ENCODE assay signal across 29 mouse cellular contexts in genomic region chr1:180979484-180980251, GRCm38 (mm10). TPM values are rescaled to one million over a fixed set of nuclear protein-coding genes. Genes with fewer than 3 reads are reported as not detected.
DNase-seq lines count a peak whose midpoint lies in the region; ATAC-seq and TF ChIP-seq lines count a peak whose summit lies in the region.
"Had no signal": no experiment of that assay in that cellular context is flagged by ENCODE, and none has a peak within 500 bp of the region (broad histone marks: within the 10 kb centered on the region; RNA-seq: fewer than 3 reads in every experiment).

No protein-coding gene starts in this region.

- H3K27me3 ChIP-seq in liver, adult 2 months (ENCODE audit: control insufficient read depth, insufficient read depth, low read length), result no peaks in the 10 kb centered on the region
- H3K27me3 ChIP-seq in liver, embryonic 11.5 days (replicated peaks; ENCODE audit: control insufficient read depth, insufficient read depth, low read length), result no peaks in the 10 kb centered on the region; the same call in 1 of the 2 replicates
- no peaks in the 10 kb centered on the region for H3K27me3 ChIP-seq in E14TG2a.4 (ENCODE audit: insufficient read depth, low read length)
- H3K27me3 ChIP-seq: embryonic facial prominence, embryonic 12.5 days; embryonic facial prominence, embryonic 15.5 days; heart, embryonic 12.5 days; heart, embryonic 15.5 days; hindbrain, embryonic 13.5 days; intestine, embryonic 15.5 days had no signal

- no peaks in the 10 kb centered on the region for H3K9me3 ChIP-seq in liver, embryonic 11.5 days (ENCODE audit: control insufficient read depth, low read length)
- H3K9me3 ChIP-seq in E14TG2a.4 (ENCODE audit: low read length), result no peaks in the 10 kb centered on the region
- H3K9me3 ChIP-seq in ES-E14 (ENCODE audit: control insufficient read depth, insufficient read depth, low read depth, low read length), result no peaks in the 10 kb centered on the region
- H3K9me3 ChIP-seq: embryonic facial prominence, embryonic 12.5 days; embryonic facial prominence, embryonic 15.5 days; heart, embryonic 12.5 days; heart, embryonic 15.5 days; hindbrain, embryonic 10.5 days; hindbrain, embryonic 13.5 days; intestine, embryonic 15.5 days had no signal

- no peaks in the 10 kb centered on the region for H3K36me3 ChIP-seq in liver, adult 2 months (ENCODE audit: control insufficient read depth, insufficient read depth, low read length)
- H3K36me3 ChIP-seq in liver, embryonic 11.5 days (ENCODE audit: control insufficient read depth, insufficient read depth, low read length), result no peaks in the 10 kb centered on the region
- H3K36me3 ChIP-seq in E14TG2a.4 (ENCODE audit: insufficient read depth, low read length), result peaks cover 7% of the 10 kb centered on the region
- no peaks in the 10 kb centered on the region for H3K36me3 ChIP-seq in ES-E14 (ENCODE audit: control insufficient read depth, insufficient read depth, low read length, poor library complexity, severe bottlenecking)
- H3K36me3 ChIP-seq: embryonic facial prominence, embryonic 12.5 days; embryonic facial prominence, embryonic 15.5 days; G1E; heart, embryonic 12.5 days; heart, embryonic 15.5 days; hindbrain, embryonic 10.5 days; hindbrain, embryonic 13.5 days had no signal

- no peak overlapping the region for H3K4me2 ChIP-seq in liver, embryonic 11.5 days
- H3K4me2 ChIP-seq: embryonic facial prominence, embryonic 12.5 days; embryonic facial prominence, embryonic 15.5 days; heart, embryonic 12.5 days; heart, embryonic 15.5 days; hindbrain, embryonic 13.5 days; intestine, embryonic 15.5 days had no signal

- H3K4me1 ChIP-seq in liver, adult 2 months (ENCODE audit: control insufficient read depth, insufficient read depth, low read length), result peaks cover 15% of the 10 kb centered on the region
- peaks cover 4% of the 10 kb centered on the region; the same call in 1 of the 2 replicates for H3K4me1 ChIP-seq in liver, embryonic 11.5 days (replicated peaks; ENCODE audit: control insufficient read depth, insufficient read depth, low read length)
- peaks cover 69% of the 10 kb centered on the region for H3K4me1 ChIP-seq in E14TG2a.4 (replicated peaks; ENCODE audit: low read depth, low read length)
- H3K4me1 ChIP-seq in ES-E14 (ENCODE audit: control insufficient read depth in 2 of 2, insufficient read depth in 2 of 2, low read length in 2 of 2, poor library complexity in 1 of 2), result peaks cover 0 to 19% of the 10 kb centered on the region in 2 experiments; a peak in 1 of 4 replicates
- H3K4me1 ChIP-seq: embryonic facial prominence, embryonic 12.5 days; heart, embryonic 12.5 days; heart, embryonic 15.5 days; hindbrain, embryonic 10.5 days; hindbrain, embryonic 13.5 days; intestine, embryonic 15.5 days had no signal

- in situ Hi-C loops in ES-E14 (cut with MboI; ENCODE audit: low sequenced_read_pairs in 2 of 2, unreplicated experiment in 2 of 2), result no loop called here

- H3K9ac ChIP-seq in liver, adult 2 months (ENCODE audit: low read depth, low read length), result no peak overlapping the region
- H3K9ac ChIP-seq in liver, embryonic 11.5 days (ENCODE audit: low read depth, low read length), result no peak overlapping the region
- peak overlapping the region; percentile 27; the same call in 1 of the 2 replicates for H3K9ac ChIP-seq in ES-E14 (ENCODE audit: insufficient read depth, low read depth, low read length, poor library complexity, severe bottlenecking)
- H3K9ac ChIP-seq: embryonic facial prominence, embryonic 12.5 days; embryonic facial prominence, embryonic 15.5 days; forebrain, postnatal 0 days; heart, embryonic 12.5 days; heart, embryonic 15.5 days; hindbrain, embryonic 13.5 days; intestine, embryonic 15.5 days had no signal

- H3K79me2 ChIP-seq in liver, adult 2 months (ENCODE audit: control insufficient read depth, insufficient read depth, low read length), result no peaks in the 10 kb centered on the region

- TF ChIP-seq POLR2A in liver, adult 2 months (IDR thresholded peaks at IDR 0.05; ENCODE audit: extremely low read depth, insufficient read depth, low read length), result no peak

- no peak for TF ChIP-seq CTCF in liver, adult 2 months (IDR thresholded peaks at IDR 0.05; ENCODE audit: low read depth, low read length)
- no peak for TF ChIP-seq CTCF in E14TG2a.4 (conservative IDR thresholded peaks at IDR 0.05; ENCODE audit: low read length)

- ATAC-seq in liver, embryonic 11.5 days (replicated peaks; ENCODE audit: low FRiP score), result no peak
- ATAC-seq: activated CD4-positive, CD25-positive, alpha-beta regulatory T cell, adult 4 months; forebrain, embryonic 14.5 days; forebrain, postnatal 0 days; hindbrain, embryonic 16.5 days; intestine, embryonic 15.5 days; Patski had no signal

- no peak overlapping the region for H3K4me3 ChIP-seq in liver, adult 2 months (ENCODE audit: insufficient read depth, low read depth, low read length)
- H3K4me3 ChIP-seq in liver, embryonic 11.5 days (ENCODE audit: low read depth, low read length), result no peak overlapping the region
- peak overlapping the region; percentile 39 for H3K4me3 ChIP-seq in E14TG2a.4 (replicated peaks; ENCODE audit: low read length)
- H3K4me3 ChIP-seq in ES-E14 (ENCODE audit: insufficient read depth in 1 of 2, low read depth in 1 of 2, low read length in 2 of 2, poor library complexity in 1 of 2, severe bottlenecking in 1 of 2), result peak overlapping the region; percentile 9 to 11; a peak in 1 of 4 replicates
- H3K4me3 ChIP-seq: embryonic facial prominence, embryonic 12.5 days; embryonic facial prominence, embryonic 15.5 days; gastrocnemius, adult 2 months; heart, embryonic 12.5 days; heart, embryonic 15.5 days; hindbrain, embryonic 10.5 days; hindbrain, embryonic 13.5 days; intestine, embryonic 15.5 days had no signal

- H3K27ac ChIP-seq in liver, adult 2 months (replicated peaks; ENCODE audit: insufficient read depth, low read depth, low read length), result peak overlapping the region; percentile 69
- no peak overlapping the region for H3K27ac ChIP-seq in liver, embryonic 11.5 days (ENCODE audit: low read depth, low read length)
- H3K27ac ChIP-seq in ES-E14 (ENCODE audit: insufficient read depth, low read depth, low read length, poor library complexity, severe bottlenecking), result peak overlapping the region; percentile 75
- H3K27ac ChIP-seq: embryonic facial prominence, embryonic 12.5 days; embryonic facial prominence, embryonic 15.5 days; gastrocnemius, adult 2 months; heart, embryonic 15.5 days; hindbrain, embryonic 10.5 days; hindbrain, embryonic 13.5 days; intestine, embryonic 15.5 days had no signal

- WGBS in liver, adult 2 months, result 73% methylated on average over 24 of the region's 24 CpGs
- WGBS in liver, embryonic 11.5 days, result 79% methylated on average over 23 of the region's 24 CpGs

- DNase-seq in liver, adult 2 months (ENCODE audit: extremely low read depth, low read depth, low spot score), result peak; percentile 72
- DNase-seq in liver, embryonic 11.5 days (ENCODE audit: low spot score), result no peak
- DNase-seq in ES-E14 (ENCODE audit: low read depth, low spot score), result no peak
- DNase-seq in right cerebral cortex, postnatal 36 days (ENCODE audit: low spot score in 2 of 2), result no peak
- DNase-seq in urinary bladder, postnatal 36 days (ENCODE audit: low spot score in 2 of 2), result no peak
- DNase-seq: adrenal gland, adult 8-10 months; adrenal gland, postnatal 25 days; cerebellum, adult 11-12 months; cerebellum, adult 8-10 months; cerebellum, postnatal 10 days; forebrain, postnatal 0 days; gastrocnemius, adult 2 months; gastrocnemius, postnatal 14 days; heart, adult 11 months; heart, postnatal 10 days; heart, postnatal 36 days had no signal

TF ChIP-seq in ES-E14, 5 proteins besides CTCF, POLR2A, EP300 and RAD21:
- peak; percentile 35; the same call in 1 of the 2 replicates for TF ChIP-seq MAFK (IDR thresholded peaks at IDR 0.05; ENCODE audit: insufficient read depth, low read depth, low read length)
- TF ChIP-seq ZNF384 (IDR thresholded peaks at IDR 0.05; ENCODE audit: low read depth, low read length), result no peak

RNA-seq across cellular contexts. Expression of gene Tmem63a, which starts 37.5 kb away (rescaled TPM):
- 9.5 and 12.8 TPM in 2 replicates for total RNA-seq in liver, adult 2 months (2014; rRNA removed)
- 14.6 and 15.8 TPM in 2 replicates for polyA plus RNA-seq in liver, adult 2 months (2012; rRNA removed)
- polyA plus RNA-seq in liver, embryonic 11.5 days (2014; fragmentation: Nextera tagmentation; extraction: Ambion mirVana), result 7.8 and 8.3 TPM in 2 replicates
- total RNA-seq in ES-E14 (2012; rRNA removed), result 14.7 and 30.5 TPM in 2 replicates

RNA-seq across cellular contexts. Expression of gene Ephx1, which starts 41.0 kb away (rescaled TPM):
- 220 and 428 TPM in 2 replicates for total RNA-seq in liver, adult 2 months (2014; rRNA removed)
- 287 and 304 TPM in 2 replicates for polyA plus RNA-seq in liver, adult 2 months (2012; rRNA removed)
- 1.6 and 1.7 TPM in 2 replicates for polyA plus RNA-seq in liver, embryonic 11.5 days (2014; fragmentation: Nextera tagmentation; extraction: Ambion mirVana)
- total RNA-seq in ES-E14 (2012; rRNA removed), result 12.5 and 35.9 TPM in 2 replicates
- total RNA-seq: G1E had no signal
- polyA plus RNA-seq: G1E had no signal

RNA-seq across cellular contexts. Expression of gene Lefty1, which starts 44.8 kb away (rescaled TPM):
- total RNA-seq in liver, adult 2 months (2014; rRNA removed), result 1.8 and 1.9 TPM in 2 replicates
- polyA plus RNA-seq in liver, adult 2 months (2012; rRNA removed), result 1.4 TPM in 2 replicates
- polyA plus RNA-seq in liver, embryonic 11.5 days (2014; fragmentation: Nextera tagmentation; extraction: Ambion mirVana), result 7.3 and 9.5 TPM in 2 replicates
- total RNA-seq in ES-E14 (2012; rRNA removed), result 281 and 714 TPM in 2 replicates
- total RNA-seq: forebrain, postnatal 0 days; G1E had no signal
- polyA plus RNA-seq: activated CD4-positive, CD25-positive, alpha-beta regulatory T cell, adult 4 months; G1E had no signal

Comparison
In these comparisons a context has a peak if more than half of its experiments do, and no peak if none do; other contexts are left out.
1. H3K4me3 ChIP-seq: peak in E14TG2a.4 (single experiment) and ES-E14 (2 of 2); none in liver, adult 2 months (single experiment) and liver, embryonic 11.5 days (single experiment).
2. RNA of gene Lefty1, which starts 44.8 kb away (total RNA-seq): 281 to 714 TPM in ES-E14; 1.8 to 1.9 TPM in liver, adult 2 months; every median in the first group is over 10 times any median in the second.